Mouse (Mus musculus): Measurements from ENCODE around the gene Clec4e.
"Not testable (repeated sequence)": the region's sequence is repeated elsewhere in the genome, so short reads cannot be mapped to it uniquely, and the experiment has no call there.

The Clec4e gene

DNA sequence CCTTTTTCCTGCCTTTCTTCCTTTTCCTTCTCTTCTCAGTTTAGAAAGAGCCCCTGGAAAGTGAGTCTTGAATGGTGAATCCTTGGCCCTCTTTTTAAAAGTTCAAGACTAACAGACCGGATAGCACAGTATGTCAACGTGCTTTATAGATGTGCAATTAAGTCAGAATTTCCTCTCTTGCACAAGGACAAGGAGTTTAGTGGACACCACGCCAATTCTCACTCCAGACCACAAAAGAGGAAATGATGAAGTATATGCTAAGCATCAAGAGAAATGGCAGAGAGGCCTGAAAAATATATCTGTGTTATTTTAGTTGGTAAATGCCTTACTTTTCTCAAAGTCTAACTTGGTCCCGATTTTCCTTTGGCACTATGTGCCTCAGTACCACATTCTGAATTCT is at the start of gene Clec4e:
Gene Clec4e (minus strand): TSS at position 118 of the 400 bp plus-strand sequence.
- no peak for DNase-seq (ENCODE audit: extremely low read depth, insufficient read length, low spot score)

DNA sequence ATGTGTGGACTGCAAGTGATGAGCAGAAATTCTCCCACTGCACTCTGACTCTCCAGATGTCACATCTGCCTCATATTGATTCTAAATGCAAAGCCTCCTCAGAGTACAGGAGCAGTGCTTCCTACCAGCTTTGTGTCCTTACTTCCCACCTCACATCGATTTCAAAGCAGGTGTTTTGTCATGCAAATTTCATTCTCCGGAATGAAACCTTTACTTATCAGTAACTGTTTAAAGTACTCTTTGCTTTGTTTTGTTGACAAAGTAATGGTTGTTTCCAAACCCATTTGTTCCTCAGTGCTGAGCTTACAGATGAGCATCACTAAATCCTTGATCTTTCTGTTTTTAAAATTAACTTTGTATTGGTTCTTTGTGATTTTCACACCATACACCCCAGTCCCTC is 42.8 kb upstream of the Clec4e start:
- DNase-seq (ENCODE audit: extremely low read depth, insufficient read length, low spot score): no peak

DNA sequence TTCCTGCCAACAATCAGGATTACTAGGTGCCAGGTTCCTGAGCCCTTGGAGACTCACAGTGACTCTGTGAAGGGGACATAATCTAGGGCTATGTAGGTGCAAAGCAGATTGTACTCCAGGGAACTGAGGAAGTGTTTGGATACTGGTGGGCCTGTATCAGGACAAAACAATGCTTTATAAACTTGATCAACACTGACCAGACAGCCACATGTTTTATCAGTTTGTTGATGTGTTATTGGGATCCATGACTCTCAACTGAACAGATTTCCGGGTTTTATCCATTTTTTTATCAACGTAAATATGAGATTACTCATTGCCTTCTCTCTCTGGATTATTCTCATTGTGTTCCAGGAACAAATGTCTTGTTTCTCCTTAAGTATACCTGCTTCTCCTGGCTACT is 18.4 kb upstream of the Clec4e start, which contains the start of gene Vmn2r19:
Gene Vmn2r19 (plus strand): TSS at position 301 of the 400 bp plus-strand sequence.
- DNase-seq (ENCODE audit: extremely low read depth, insufficient read length, low spot score): no peak

DNA sequence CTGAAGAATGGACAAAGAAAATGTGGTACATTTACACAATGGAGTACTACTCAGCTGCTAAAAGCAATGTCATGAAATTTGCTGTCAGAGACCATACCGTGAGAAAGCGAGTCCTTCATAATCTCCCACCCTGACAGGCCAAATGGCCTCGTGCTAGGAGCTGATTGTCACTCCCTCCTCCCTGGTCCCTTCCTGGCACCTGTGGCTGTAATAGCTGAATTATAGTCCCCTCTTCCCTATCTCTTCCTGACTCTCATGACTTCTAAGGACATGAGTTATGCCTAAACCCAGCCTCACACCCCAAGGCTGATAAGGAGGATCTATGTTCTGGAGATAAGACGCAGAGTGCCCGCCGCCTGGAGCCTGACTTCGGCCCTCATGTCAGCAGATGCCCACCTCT is 16.6 kb upstream of the Clec4e start:
- not testable (repeated sequence) for DNase-seq (ENCODE audit: extremely low read depth, insufficient read length, low spot score)

DNA sequence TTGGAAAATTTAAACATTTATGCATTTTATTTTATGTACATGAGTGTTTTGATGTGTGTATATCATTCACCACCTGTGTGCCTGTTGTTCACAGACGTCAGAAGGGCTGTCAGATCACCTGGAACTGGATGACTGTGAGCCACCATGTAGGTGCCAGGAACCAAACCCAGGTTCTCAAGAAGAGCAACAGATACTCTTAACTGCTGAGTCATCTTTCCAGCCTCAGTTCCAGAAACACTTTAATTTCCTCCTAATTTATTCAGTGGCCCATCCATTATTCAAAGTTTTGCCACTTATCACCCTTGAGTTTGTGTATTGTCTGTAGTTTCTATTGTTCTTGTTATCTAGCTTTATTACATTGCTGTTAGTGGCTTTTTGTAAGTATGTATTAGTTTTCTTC is 7.0 kb upstream of the Clec4e start:
- DNase-seq (ENCODE audit: extremely low read depth, insufficient read length, low spot score): no peak

DNA sequence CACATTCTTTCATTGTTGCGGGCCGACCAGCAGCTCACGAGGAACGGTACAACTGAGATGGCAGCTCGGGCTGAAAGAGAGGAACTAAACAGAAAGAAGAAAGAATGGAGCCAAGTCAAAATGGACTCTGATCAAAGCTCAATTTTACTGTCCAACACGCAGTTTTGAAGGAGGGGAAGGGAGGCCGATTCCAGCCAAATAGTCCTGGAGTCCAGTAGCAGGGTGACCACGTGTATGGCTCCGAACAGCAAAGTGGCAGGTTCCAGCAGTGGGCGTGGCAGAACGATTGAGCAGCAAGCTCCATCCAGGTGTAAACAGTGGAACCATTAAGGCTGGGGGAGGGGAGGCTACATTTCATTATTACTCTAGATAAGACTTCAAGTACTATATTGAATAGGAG is 3.8 kb upstream of the Clec4e start:
- not testable (repeated sequence) for DNase-seq (ENCODE audit: extremely low read depth, insufficient read length, low spot score)

DNA sequence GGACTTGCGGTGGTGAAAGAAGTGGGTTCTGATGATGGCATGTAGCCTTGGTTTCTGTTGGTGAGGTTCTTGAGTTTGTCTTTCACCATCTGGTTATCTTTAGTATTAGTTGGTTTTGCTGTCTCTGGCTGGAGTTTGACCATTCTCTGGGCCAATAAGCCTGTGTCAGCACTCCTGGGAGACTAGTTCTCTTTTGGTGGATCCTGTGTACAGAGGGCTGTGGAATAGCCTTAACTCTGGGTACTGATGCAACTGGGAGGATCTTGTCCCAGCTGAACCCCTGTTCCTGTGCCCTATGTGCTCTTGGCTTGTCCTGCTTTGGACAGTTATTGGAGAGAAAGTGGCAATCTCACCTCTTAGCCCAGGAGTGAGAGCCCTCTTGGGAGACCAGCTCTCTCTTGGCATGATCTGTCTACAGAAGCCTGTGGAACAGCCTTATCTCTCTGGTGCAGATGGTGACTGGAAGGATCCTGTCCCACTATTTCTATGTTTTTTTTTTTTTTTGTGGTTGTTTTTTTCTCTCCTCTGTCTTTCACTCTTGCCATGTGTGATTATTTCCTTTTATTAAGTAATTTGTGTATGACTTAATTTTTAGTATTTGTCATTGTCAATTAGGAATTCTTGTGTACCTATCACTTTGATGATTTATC is 3.2 kb upstream of the Clec4e start:
- DNase-seq (ENCODE audit: extremely low read depth, insufficient read length, low spot score): no peak

DNA sequence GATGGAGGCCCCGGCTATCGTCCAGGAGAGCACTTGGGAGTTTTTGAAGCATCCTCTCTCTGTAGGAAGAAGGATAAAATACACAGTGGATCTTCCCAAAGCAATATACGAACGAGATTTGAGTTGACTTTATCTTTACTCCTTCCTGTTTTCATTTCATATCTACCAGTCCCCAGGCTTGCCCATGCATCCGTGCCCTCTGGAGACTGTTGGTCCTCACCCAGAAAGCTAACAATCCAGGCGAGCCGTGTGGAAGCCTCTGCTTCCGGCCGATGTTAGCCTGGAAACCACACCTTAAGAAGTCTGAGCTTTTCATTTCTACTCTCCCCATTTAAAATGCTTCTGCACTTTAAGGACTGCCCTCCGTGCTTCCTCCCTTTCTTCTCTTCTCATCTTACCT is 739 bp downstream of the Clec4e start:
- no peak for DNase-seq (ENCODE audit: extremely low read depth, insufficient read length, low spot score)

DNA sequence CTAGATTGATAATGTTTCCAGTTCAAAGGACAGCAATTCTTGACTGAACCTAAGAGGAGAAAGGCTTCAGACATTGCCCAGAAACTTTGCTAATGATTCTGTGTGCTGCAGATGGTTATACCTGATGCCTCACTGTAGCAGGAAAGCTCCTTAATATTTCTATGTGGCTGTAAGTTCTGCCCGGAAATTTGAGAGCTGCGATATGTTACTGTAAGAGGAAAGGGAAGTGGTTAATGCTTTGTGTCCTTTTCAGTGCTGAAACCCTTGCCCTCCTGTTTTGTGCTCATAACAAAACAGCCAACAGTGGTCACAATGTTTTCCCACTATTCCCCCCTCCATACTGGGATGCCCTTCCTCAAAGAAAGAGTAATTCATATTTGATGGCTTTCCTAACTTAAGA is 3.4 kb downstream of the Clec4e start:
- no peak for DNase-seq (ENCODE audit: extremely low read depth, insufficient read length, low spot score)

DNA sequence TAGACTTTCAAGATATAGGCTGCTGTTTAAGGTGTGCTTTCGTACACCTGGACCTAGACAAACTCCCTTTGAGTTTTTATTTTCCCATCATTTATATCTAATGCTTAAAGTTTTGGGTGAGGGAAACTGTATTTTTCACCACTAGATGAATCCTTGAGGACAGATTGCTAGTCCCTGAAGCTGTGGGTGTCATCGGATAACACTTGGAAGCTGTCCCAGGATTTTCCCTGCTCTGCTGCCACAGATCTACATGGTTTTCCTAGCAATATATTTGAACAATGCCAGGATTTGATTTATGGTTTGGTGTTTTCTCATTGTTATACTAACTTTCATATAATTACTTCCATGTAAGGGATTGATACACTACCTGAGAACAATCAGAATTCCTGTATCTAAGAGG is 10.2 kb downstream of the Clec4e start:
- DNase-seq (ENCODE audit: extremely low read depth, insufficient read length, low spot score): no peak

DNA sequence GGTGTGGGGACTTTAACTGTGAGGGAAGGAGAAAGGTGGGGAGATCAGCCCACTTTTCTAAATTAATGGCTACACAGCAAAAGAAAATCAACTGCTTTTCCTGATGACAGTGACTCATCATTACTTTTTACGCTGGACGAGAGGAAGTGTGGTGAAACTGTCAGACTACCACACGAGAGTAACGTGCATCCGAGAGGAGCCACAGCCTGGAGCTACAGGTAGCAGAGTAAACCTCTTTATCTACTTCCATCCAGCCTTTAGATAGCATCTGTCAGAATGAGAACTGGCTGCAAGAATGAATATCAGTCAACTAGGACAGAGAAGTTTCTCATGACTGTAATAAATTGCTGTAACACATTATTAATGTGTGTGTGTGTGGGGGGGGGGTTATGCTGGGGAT is 22.7 kb downstream of the Clec4e start:
- no peak for DNase-seq (ENCODE audit: extremely low read depth, insufficient read length, low spot score)

DNA sequence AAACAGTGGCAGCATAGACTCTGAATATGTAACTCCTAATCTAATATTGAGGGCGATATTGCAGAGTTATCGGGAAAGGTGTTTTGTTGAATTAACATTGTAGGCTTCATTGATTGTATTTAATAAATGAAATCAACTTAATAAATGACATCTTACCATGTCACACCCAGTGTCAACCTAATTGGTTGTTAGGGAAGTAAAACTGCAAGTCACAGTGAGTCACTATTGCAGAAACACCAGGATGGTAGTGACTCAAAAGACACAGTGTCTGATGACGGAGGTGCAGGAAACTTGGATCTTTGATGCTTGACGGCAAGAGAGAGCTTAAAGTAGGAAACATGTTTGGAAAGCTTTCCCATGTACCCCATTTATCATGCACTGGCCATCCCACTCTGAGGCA is 23.9 kb downstream of the Clec4e start:
- no peak for DNase-seq (ENCODE audit: extremely low read depth, insufficient read length, low spot score)

DNA sequence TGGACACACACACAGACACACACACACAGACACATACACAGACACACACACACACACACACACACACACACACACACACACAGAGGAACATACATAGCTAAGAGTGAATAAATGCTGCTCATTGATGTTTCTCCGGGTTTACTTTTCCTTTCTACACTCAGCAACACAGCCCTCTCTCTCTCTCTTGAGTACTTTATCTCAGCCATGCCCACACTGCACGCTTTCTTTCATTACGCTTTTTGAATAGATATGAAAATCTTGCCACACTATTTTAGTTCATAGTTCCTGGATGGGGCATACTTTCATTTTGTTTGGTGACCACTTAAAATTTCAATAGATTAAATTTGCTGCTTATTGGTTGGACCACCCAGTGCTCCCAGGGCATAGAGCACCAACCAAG is 25.5 kb downstream of the Clec4e start:
- no peak for DNase-seq (ENCODE audit: extremely low read depth, insufficient read length, low spot score)

DNA sequence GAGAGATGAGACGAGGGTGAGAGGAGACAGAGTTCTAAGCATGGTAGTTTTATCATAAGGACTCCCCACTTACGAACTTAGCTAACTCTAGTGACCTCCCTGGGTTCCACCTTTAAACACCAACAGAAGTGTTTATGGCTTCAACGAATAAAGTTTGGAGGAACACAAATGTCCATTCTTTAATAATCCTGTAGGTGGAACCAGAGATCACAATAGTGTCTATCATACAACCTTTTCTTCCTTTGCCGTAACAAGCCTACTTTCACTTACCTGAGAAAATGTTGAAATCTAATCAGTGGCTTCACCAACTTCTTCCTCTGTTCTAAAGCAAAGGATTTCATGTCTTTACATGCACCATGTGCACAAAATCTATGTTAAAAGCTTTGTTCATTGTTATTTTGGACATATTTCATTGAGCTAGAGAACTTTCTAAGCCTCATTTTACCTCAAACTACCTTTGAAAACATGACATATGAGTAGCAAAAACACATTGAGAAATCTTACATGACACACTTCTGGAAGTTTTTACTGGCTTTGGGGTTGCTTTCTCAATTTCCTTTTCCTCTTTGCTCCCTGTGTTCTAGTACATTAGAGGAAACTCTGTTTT is 28.0 kb downstream of the Clec4e start, which contains the start of gene Clec4d:
Gene Clec4d (plus strand): TSS at position 557 of the 607 bp plus-strand sequence.
- DNase-seq (ENCODE audit: extremely low read depth, insufficient read length, low spot score): no peak

DNA sequence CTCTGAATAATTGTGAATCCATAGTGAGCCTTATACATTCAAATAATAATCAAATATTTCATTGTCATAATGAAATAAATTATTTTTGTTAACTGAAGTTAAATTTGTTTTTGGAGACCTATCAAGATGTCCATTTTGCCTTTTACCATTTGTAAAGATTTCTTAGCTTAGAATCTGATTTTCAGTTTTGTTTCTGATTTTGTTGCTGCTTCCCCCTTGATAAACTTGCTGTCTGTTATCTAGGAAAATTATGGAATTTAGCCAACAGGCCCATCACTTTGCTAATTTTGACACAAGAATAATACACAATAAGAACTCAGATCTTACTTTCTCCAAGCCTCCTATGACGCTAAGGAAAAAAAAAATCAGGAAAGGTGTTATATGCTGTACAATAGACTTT is 28.8 kb downstream of the Clec4e start:
- no peak for DNase-seq (ENCODE audit: extremely low read depth, insufficient read length, low spot score)

DNA sequence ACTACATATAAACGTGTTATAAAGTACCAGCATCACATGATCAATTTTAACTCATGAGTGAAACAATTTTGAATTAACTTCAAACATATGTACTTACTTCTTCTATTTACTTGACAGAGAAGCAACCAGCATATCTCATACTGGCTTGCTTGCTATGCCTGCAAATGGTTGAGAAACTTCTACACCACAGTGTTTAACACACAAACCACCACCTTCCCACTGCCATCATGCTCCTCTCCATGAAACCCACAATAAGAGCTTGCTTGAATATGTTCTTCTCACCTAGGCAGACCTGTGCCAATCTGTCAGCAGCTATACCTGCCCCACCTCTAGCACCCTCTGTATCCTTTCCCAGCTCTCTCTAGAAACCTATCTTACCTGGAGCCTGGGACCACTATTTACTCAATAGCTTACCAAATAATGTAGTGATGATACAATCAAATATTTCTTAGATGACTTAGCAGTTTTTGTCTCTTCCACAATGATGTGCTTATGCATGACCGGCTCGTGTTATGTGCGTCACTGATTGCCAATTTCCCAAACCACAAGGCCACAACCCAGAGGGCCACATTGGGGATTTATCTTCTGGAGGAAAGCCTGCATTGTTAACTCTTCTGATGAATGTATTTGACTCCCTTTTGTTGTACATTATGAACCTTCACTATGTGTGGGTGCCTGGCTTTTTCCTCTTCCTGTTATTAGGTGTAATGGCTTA is 29.6 kb downstream of the Clec4e start:
- DNase-seq (ENCODE audit: extremely low read depth, insufficient read length, low spot score): no peak

DNA sequence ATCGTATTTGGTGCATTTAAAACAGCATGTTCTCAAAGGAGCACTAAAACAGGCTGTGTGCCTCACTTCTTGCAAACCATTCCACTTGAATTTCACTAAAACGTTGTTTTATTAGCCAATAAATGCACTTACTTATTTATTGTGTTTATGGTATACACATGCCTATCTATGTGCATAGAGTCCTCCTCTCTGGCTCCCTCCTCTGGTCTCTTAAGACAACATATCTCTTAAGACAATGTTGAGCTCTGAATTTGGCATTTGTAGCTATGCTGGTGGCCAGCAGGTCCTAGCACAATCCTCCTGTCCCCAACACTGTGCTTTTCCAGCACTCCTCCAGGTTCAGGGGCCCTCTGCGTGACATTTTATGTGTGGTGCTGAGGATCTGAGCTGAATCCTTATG is 30.7 kb downstream of the Clec4e start:
- no peak for DNase-seq (ENCODE audit: extremely low read depth, insufficient read length, low spot score)

DNA sequence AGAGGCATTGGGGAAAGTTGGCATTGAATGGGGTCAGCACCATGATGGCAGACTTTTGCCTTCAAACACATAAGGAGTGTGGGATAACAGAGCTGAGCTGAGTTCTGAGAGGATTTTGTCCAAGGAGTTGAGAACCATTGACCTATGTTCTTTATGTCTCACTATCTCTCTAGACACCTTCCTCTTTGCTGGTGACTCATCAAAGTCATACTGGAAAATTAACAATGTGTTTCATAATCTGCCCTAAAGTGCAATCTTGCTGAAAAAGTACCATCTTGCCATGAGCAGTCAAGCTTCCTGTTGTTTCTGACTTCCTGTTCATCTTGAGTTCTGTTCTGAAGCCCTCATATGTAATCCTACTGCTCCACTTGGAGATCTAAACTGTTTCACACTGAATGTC is 36.9 kb downstream of the Clec4e start:
- DNase-seq (ENCODE audit: extremely low read depth, insufficient read length, low spot score): no peak

DNA sequence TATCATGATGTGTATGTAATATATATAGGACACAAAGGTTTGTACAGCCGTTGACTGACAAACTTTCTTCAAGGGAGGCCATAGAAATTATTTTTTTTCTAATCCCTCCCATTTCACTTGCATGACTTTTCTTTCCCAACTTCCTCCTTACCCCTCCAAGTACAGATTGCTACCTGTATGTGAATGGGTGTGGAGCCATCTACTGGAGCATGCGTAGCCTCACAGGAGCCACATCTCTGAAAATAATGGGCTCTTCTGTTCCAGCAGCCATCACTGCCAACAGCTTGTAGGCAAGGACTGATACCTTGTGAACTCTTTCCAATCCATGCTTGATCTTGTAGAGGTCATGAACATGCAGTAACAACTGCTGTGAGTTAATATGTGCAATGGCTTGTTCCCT is 40.8 kb downstream of the Clec4e start:
- DNase-seq (ENCODE audit: extremely low read depth, insufficient read length, low spot score): not testable (repeated sequence)

DNA sequence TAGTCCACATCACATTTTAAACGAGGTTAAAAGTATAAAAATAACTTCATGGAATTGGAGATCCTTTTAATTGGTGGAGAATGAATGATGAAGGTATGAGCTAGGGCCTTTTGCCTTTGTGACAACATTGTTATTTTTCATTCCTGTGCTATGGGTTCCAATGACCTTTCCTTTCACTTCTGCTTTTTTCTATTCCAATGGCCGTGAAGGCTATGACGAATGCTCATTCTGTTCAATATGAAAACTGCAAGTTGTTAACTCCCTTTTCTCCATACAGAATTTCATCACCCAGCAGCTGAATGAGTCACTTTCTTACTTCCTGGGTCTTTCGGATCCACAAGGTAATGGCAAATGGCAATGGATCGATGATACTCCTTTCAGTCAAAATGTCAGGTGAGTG is 45.5 kb downstream of the Clec4e start:
- no peak for DNase-seq (ENCODE audit: extremely low read depth, insufficient read length, low spot score)

DNA sequence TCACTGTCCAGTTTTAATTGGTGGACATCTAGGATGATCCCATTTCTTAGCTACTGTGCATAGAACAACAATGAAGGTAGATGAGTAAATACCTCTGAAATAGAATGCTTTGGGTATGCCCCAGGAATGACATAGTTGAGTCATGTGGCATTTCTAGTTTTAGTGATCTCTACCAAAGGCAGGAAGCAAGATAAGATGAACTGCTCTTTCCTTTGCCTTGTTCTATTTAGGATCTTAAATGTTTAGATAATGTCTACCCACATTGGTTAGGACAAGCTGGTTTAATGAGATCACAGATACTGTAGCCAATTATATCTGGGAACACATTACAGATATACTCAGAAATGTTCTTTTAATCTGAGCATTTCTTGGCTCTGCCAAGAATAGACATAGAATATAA is 52.1 kb downstream of the Clec4e start:
- DNase-seq (ENCODE audit: extremely low read depth, insufficient read length, low spot score): no peak
